Mouse (Mus musculus) liver, embryonic 13.5 days (tissue): Measurements from ENCODE around the gene Pnck. TPM values are rescaled to one million over a fixed set of nuclear protein-coding genes. Genes with fewer than 3 reads are reported as not detected.

Experiments used
- ATAC-seq: fragments of 200-750 bp; cut with Nextera tagmentation; 2 replicates; pipeline ENCODE4 v1.8.0; 2017; ENCODE audit warnings: low read depth, mild to moderate bottlenecking, moderate number of reproducible peaks, moderate library complexity
- DNase-seq: peaks from one replicate; pipeline ENCODE4 v3.0.0; 2022
- H3K27ac ChIP-seq: fragments of 300-500 bp; sonication (generic); 2 replicates; pipeline ENCODE4 v1.5.1; 2015; ENCODE audit warnings: moderate library complexity, mild to moderate bottlenecking, inconsistent platforms
- H3K27me3 ChIP-seq: fragments of 300-500 bp; sonication (generic); 2 replicates; pipeline ENCODE4 v1.6.1; 2015; ENCODE audit warnings: mild to moderate bottlenecking, inconsistent platforms
- H3K36me3 ChIP-seq: fragments of 300-500 bp; sonication (generic); 2 replicates; pipeline ENCODE4 v1.6.1; 2015; ENCODE audit warnings: mild to moderate bottlenecking, inconsistent platforms
- H3K4me1 ChIP-seq: fragments of 300-500 bp; sonication (generic); replicated peaks from 2 replicates; pipeline ENCODE4 v1.6.1; 2015; ENCODE audit warnings: inconsistent platforms
- H3K4me2 ChIP-seq: fragments of 300-500 bp; sonication (generic); 2 replicates; pipeline ENCODE4 v1.6.1; 2015; ENCODE audit warnings: inconsistent platforms, mild to moderate bottlenecking, moderate library complexity
- H3K4me3 ChIP-seq: fragments of 300-500 bp; sonication (generic); replicated peaks from 2 replicates; pipeline ENCODE4 v1.5.1; 2015; ENCODE audit warnings: mild to moderate bottlenecking, inconsistent platforms
- H3K9ac ChIP-seq: fragments of 300-500 bp; sonication (generic); 2 replicates; pipeline ENCODE4 v1.6.1; 2015; ENCODE audit warnings: mild to moderate bottlenecking, inconsistent platforms
- H3K9me3 ChIP-seq: fragments of 300-500 bp; sonication (generic); replicated peaks from 2 replicates; pipeline ENCODE4 v1.6.1; 2016; ENCODE audit warnings: inconsistent platforms
- WGBS: fragments of 180-500 bp; shearing (Covaris S2); methylation state at CpG from one replicate; pipeline ENCODE4 v1.1.7; 2015; ENCODE audit not compliant: insufficient replicate concordance; 5-methylcytosine and 5-hydroxymethylcytosine counted together
- polyA plus RNA-seq: library from polyadenylated mRNA; unstranded; fragments of >200 nt; fragmentation: Nextera tagmentation; extraction: Ambion mirVana; gene quantifications from 2 replicates; pipeline ENCODE4 v1.2.1, GENCODE M21; 2015

Pnck gene
- polyA plus RNA-seq, 1 experiment from 2014 or later, result 1.1 TPM

DNA sequence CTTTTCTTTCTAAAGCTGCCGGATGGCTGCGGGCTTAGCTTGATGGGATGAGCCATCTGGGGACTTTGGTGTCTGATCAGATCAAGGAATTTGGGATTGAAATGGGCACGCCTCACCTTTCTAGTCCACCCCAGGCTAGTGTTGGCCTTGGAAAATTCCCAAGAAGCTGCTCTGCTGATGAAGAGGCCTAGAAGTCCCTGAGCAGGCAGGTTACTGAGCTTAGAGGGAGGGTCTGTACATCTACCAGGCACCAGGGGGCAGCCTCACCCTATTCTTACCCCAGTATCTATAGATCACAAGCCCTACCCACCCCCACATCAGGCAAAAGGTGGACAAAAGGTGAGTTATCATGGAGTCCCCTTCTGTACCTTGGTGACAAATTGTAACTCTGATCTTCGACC is 12.1 kb upstream of the Pnck start:
- H3K4me2 ChIP-seq, result no peak overlapping the region
- H3K4me1 ChIP-seq, result no peaks in the 10 kb centered on the region
- ATAC-seq (peak; percentile 41; the same call in 1 of the 2 replicates), DNase-seq (peak; percentile 13)
- H3K9me3 ChIP-seq, result no peaks in the 10 kb centered on the region
- H3K4me3 ChIP-seq, result no peak overlapping the region
- peaks cover 36% of the 10 kb centered on the region for H3K27me3 ChIP-seq
- no peak overlapping the region for H3K27ac ChIP-seq
- no peaks in the 10 kb centered on the region for H3K36me3 ChIP-seq
- no peak overlapping the region for H3K9ac ChIP-seq
- 48% methylated on average over 4 of the region's 4 CpGs for WGBS

DNA sequence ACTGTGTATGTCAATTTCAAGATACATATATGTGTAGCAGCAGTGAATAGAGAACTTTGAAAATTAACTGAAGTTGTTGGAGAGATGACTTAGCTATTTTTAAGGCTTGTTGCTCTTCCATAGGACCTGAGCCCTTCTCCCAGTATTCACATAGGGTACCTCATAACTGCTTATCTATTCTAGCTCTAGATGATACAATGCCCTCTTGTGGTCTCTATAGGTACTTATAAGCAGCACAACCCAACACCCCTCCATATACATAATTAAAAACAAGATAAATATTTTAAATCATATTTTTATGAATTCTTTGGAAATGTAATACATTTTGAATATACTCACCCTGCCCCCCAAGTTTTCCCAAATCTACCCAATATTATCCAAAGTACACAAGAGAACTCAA is 3.2 kb upstream of the Pnck start:
- no peak overlapping the region for H3K4me2 ChIP-seq
- H3K9me3 ChIP-seq, result no peaks in the 10 kb centered on the region
- no peak overlapping the region for H3K9ac ChIP-seq
- H3K27ac ChIP-seq, result no peak overlapping the region
- no peak for ATAC-seq
- H3K4me3 ChIP-seq, result no peak overlapping the region
- DNase-seq, result no peak
- H3K36me3 ChIP-seq, result no peaks in the 10 kb centered on the region
- no peaks in the 10 kb centered on the region for H3K4me1 ChIP-seq
- peaks cover 14% of the 10 kb centered on the region for H3K27me3 ChIP-seq

- H3K27ac ChIP-seq, result no peak overlapping the region
These were observed 358 bp upstream of the Pnck start for GRCm38 (mm10) chrX:73660284-73660665.

DNA sequence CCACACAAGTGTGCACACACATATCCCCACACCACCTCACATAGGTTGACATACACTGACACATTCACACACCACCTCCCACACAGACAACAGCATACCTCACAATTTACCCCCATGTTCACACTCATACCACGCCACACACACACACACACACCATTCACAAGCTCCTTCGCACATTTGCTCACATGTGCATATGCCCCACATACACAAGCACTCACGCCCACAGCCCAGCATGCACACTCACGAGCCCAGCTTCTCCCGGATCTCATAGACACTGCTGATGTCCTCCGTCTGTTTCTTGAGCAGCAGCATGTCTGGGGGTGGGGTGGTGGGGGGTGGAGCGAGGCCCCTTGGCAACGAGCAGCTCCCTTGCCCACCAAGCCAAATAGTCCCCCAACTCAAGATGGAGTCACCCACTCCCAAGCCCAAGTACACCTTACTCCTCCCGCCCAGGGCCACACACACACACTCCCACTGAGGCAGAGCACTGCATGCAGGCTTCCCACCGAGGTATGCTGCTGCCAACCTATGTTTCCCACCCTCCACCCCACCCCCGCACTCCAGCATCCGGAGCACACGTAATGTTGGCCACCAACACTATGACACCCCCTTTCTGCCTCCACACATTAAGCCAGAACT is 862 bp downstream of the Pnck start:
- no peak overlapping the region for H3K27ac ChIP-seq
- no peaks in the 10 kb centered on the region for H3K9me3 ChIP-seq
- no peak for ATAC-seq
- H3K27me3 ChIP-seq, result peaks cover 14% of the 10 kb centered on the region
- H3K36me3 ChIP-seq, result no peaks in the 10 kb centered on the region
- DNase-seq, result no peak
- H3K9ac ChIP-seq, result no peak overlapping the region
- no peaks in the 10 kb centered on the region for H3K4me1 ChIP-seq
- peak overlapping the region; percentile 63 for H3K4me2 ChIP-seq
- no peak overlapping the region for H3K4me3 ChIP-seq
- 48% methylated on average over 13 of the region's 13 CpGs for WGBS

More at GRCm38 (mm10) chrX:73660284-73660665, 358 bp upstream of the Pnck start:
- Histone ChIP-seq H3K4me1 (no peaks in the 10 kb centered on the region), H3K4me2 (peak overlapping the region; percentile 63), H3K4me3 (peak overlapping the region; percentile 46), H3K27me3 (peaks cover 14% of the 10 kb centered on the region), H3K9me3 (no peaks in the 10 kb centered on the region), H3K36me3 (no peaks in the 10 kb centered on the region), H3K9ac (0 out of 2 replicates have a peak overlapping the region, but pooled peaks have one; percentile 29)
- WGBS, result 47% methylated on average over 3 of the region's 3 CpGs
- DNase-seq (no peak), ATAC-seq (no peak)

- DNase-seq (no peak), ATAC-seq (no peak)
- H3K4me1 ChIP-seq, result no peaks in the 10 kb centered on the region
- no peak overlapping the region for H3K4me2 ChIP-seq
- no peaks in the 10 kb centered on the region for H3K36me3 ChIP-seq
- H3K27me3 ChIP-seq, result peaks cover 14% of the 10 kb centered on the region
- no peaks in the 10 kb centered on the region for H3K9me3 ChIP-seq
- 32% methylated on average over 7 of the region's 7 CpGs for WGBS
- H3K27ac ChIP-seq, result no peak overlapping the region
- H3K4me3 ChIP-seq, result no peak overlapping the region
- H3K9ac ChIP-seq, result no peak overlapping the region
These were observed 1.5 kb downstream of the Pnck start for GRCm38 (mm10) chrX:73658391-73658790.

- peaks cover 12% of the 10 kb centered on the region for H3K27me3 ChIP-seq
- DNase-seq (no peak), ATAC-seq (no peak)
- WGBS, result 41% methylated on average over 3 of the region's 3 CpGs
- H3K36me3 ChIP-seq, result no peaks in the 10 kb centered on the region
- no peak overlapping the region for H3K27ac ChIP-seq
- H3K4me3 ChIP-seq, result no peak overlapping the region
- H3K9me3 ChIP-seq, result no peaks in the 10 kb centered on the region
- H3K4me2 ChIP-seq, result no peak overlapping the region
- H3K4me1 ChIP-seq, result no peaks in the 10 kb centered on the region
- no peak overlapping the region for H3K9ac ChIP-seq
These were observed 4.4 kb downstream of the Pnck start for GRCm38 (mm10) chrX:73655529-73655928.

DNA sequence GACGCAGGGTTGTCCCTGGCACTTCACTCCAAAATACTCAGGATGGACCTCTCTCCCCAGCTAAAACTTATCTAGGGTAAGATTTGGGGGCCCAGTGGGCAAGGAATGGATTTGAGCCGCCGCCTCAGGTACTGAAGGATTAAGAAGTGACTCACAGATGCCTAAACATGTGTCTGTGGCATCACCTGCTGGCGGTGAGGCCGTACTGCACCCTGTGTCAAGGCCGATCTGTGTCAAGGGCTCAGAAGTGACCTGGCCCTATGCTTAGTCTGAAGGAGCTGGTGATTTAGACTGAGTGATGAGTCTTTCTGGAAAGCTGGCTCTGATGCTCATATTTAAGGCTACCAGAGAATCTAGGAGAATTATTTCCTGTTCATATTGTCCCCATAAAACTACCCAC is 5.7 kb downstream of the Pnck start:
- 8% methylated on average over 6 of the region's 6 CpGs for WGBS
- DNase-seq (no peak), ATAC-seq (peak; percentile 45; the same call in 1 of the 2 replicates)
- Histone ChIP-seq H3K4me3 (no peak overlapping the region), H3K4me1 (no peaks in the 10 kb centered on the region), H3K9ac (no peak overlapping the region), H3K27me3 (no peaks in the 10 kb centered on the region), H3K9me3 (no peaks in the 10 kb centered on the region), H3K27ac (no peak overlapping the region), H3K4me2 (no peak overlapping the region), H3K36me3 (no peaks in the 10 kb centered on the region)

DNA sequence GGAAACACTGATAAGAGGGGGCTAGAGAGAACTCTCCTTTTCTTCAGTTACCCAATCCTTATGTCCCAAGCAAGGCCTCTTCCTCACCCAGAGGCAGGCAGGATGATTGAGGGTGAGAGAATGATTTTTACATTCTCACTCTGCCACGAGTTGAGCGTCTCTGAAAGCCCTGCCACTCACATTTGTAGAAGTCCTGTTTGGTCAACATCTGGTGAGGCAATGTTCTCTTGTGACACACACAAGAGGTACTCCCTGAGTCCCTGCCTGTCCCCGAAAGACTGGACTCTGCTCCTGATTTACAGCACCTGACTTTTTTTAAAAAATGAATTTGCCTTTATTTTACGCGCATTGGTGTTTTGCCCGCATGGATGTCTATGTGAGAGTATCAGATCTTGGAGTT is 6.5 kb downstream of the Pnck start:
- Histone ChIP-seq H3K4me2 (no peak overlapping the region), H3K9ac (no peak overlapping the region), H3K4me1 (no peaks in the 10 kb centered on the region), H3K27ac (no peak overlapping the region), H3K27me3 (no peaks in the 10 kb centered on the region), H3K9me3 (no peaks in the 10 kb centered on the region), H3K36me3 (no peaks in the 10 kb centered on the region), H3K4me3 (no peak overlapping the region)
- no peak for ATAC-seq
- 65% methylated on average over 6 of the region's 6 CpGs for WGBS
- no peak for DNase-seq

- Histone ChIP-seq H3K36me3 (no peaks in the 10 kb centered on the region), H3K9ac (no peak overlapping the region), H3K4me2 (no peak overlapping the region), H3K4me3 (no peak overlapping the region), H3K9me3 (no peaks in the 10 kb centered on the region), H3K27ac (no peak overlapping the region), H3K4me1 (no peaks in the 10 kb centered on the region), H3K27me3 (no peaks in the 10 kb centered on the region)
- no peak for ATAC-seq
- DNase-seq, result no peak
- WGBS, result 54% methylated on average over 3 of the region's 3 CpGs
These were observed 9.0 kb downstream of the Pnck start for GRCm38 (mm10) chrX:73650869-73651268.

GRCm38 (mm10) chrX:73645121-73645520 is 14.8 kb downstream of the Pnck start:
- Histone ChIP-seq H3K36me3 (no peaks in the 10 kb centered on the region), H3K4me3 (no peak overlapping the region), H3K4me2 (no peak overlapping the region), H3K9ac (no peak overlapping the region), H3K4me1 (no peaks in the 10 kb centered on the region), H3K9me3 (no peaks in the 10 kb centered on the region), H3K27me3 (peaks cover 20% of the 10 kb centered on the region), H3K27ac (no peak overlapping the region)
- ATAC-seq (no peak), DNase-seq (no peak)
- WGBS, result 26% methylated on average over 4 of the region's 4 CpGs

DNA sequence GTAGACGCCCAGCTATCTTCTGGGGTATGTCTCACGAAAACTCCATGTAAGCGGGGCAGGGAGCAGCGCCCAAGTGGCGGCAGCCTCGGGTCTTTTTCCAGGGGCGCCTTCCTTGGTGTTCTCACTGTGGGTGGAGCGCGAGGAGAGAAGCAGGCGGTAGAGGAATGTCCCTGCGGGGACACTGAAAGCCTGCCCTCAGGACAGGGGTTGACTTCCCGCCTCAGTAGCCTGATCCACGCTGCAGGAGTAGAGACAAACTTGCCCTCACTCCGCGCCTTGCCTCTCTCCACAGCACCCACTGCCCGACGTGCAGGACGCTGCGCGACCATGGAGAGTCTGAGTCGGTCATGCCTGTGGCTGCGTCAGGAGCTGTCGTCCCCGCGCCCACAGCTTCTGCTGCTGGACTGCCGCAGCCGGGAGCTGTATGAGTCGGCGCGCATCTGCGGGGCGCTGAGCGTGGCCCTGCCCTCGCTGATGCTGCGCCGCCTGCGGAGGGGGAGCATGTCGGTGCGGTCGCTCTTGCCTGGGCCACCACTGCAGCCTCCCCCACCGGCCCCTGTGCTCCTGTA is 19.9 kb downstream of the Pnck start:
- Histone ChIP-seq H3K9ac (peak overlapping the region; percentile 29; the same call in 1 of the 2 replicates), H3K4me3 (peak overlapping the region; percentile 52), H3K36me3 (no peaks in the 10 kb centered on the region), H3K27ac (no peak overlapping the region), H3K9me3 (no peaks in the 10 kb centered on the region), H3K4me1 (no peaks in the 10 kb centered on the region), H3K27me3 (peaks cover 70% of the 10 kb centered on the region), H3K4me2 (peak overlapping the region; percentile 58)
- 15% methylated on average over 41 of the region's 41 CpGs for WGBS
- ATAC-seq, result no peak
- no peak for DNase-seq

GRCm38 (mm10) chrX:73639255-73639675 is 20.7 kb downstream of the Pnck start, which contains the start of gene Dusp9:
Gene Dusp9 (plus strand): TSS chrX:73639419.
- H3K27ac ChIP-seq, result no peak within 1 kb of the TSS
- peak within 1 kb of the TSS; percentile 52 for H3K4me3 ChIP-seq
- ATAC-seq (peak; percentile 80), DNase-seq (peak; percentile 22)
- peak within 1 kb of the TSS; percentile 43 for H3K9ac ChIP-seq
- 12% methylated on average over 28 of the region's 28 CpGs for WGBS
- no peaks in the 10 kb centered on the region for H3K4me1 ChIP-seq
- H3K27me3 ChIP-seq, result peaks cover 77% of the 10 kb centered on the region
- no peaks in the 10 kb centered on the region for H3K36me3 ChIP-seq
- H3K4me2 ChIP-seq, result peak within 1 kb of the TSS; percentile 58
- H3K9me3 ChIP-seq, result no peaks in the 10 kb centered on the region
